Mouse (Mus musculus): ENCODE measurements around the gene Sash1.

GRCm38 (mm10) chr10:8902412-8902811 is 16.5 kb upstream of the Sash1 start:
- TF ChIP-seq CTCF (IDR thresholded peaks at IDR 0.05; ENCODE audit: borderline replicate concordance, insufficient read depth, low read length) (no peak), POLR2A (IDR thresholded peaks at IDR 0.05; ENCODE audit: low read depth, low read length) (no peak)

Data from embryonic fibroblast, embryonic 13.5 days (primary cell).